Mouse (Mus musculus) testis, adult 2 months (tissue): ENCODE results near the gene Fam186a.

Experiments used
- CTCF ChIP-seq: fragments of 200-500 bp; IDR thresholded peaks from 2 replicates; pipeline ENCODE4 v1.5.1; 2012; ENCODE audit warnings: low read depth, mild to moderate bottlenecking, inconsistent platforms, low read length, moderate library complexity; ENCODE audit not compliant: control insufficient read depth, insufficient read depth, insufficient replicate concordance
- POLR2A ChIP-seq: fragments of 200-500 bp; IDR thresholded peaks from 2 replicates; pipeline ENCODE4 v1.6.1; 2012; ENCODE audit warnings: low read depth, mild to moderate bottlenecking, inconsistent platforms, low read length, moderate library complexity; ENCODE audit not compliant: control insufficient read depth

GRCm38 (mm10) chr15:99936659-99937058 lies 30.2 kb downstream of the Fam186a start:
- no peak for TF ChIP-seq CTCF
- TF ChIP-seq POLR2A: no peak
